Mouse (Mus musculus) cortical plate, adult 2 months (tissue): ENCODE measurements around the gene Man2c1.

Experiments
- CTCF ChIP-seq: fragments of 200-500 bp; IDR thresholded peaks from 2 replicates; pipeline ENCODE4 v1.5.1; 2011; ENCODE audit warnings: mild to moderate bottlenecking, control low read depth, low read length; ENCODE audit not compliant: insufficient read depth; ENCODE audit errors: extremely low read depth
- POLR2A ChIP-seq: fragments of 200-500 bp; IDR thresholded peaks from 2 replicates; pipeline ENCODE4 v1.6.1; 2011; ENCODE audit warnings: mild to moderate bottlenecking, low read length, control low read depth; ENCODE audit not compliant: insufficient read depth; ENCODE audit errors: extremely low read depth

GRCm38 (mm10) chr9:57082236-57082635 lies 48.3 kb upstream of the Man2c1 start:
- TF ChIP-seq POLR2A (no peak), CTCF (no peak)
